Mouse (Mus musculus): ENCODE data around the gene Gm17949. TPM values are rescaled to one million over a fixed set of nuclear protein-coding genes. Genes with fewer than 3 reads are reported as not detected.

The Gm17949 gene
- total RNA-seq, 2 experiments from 2014 or later, result 0.30 TPM; not detected in 1

DNA sequence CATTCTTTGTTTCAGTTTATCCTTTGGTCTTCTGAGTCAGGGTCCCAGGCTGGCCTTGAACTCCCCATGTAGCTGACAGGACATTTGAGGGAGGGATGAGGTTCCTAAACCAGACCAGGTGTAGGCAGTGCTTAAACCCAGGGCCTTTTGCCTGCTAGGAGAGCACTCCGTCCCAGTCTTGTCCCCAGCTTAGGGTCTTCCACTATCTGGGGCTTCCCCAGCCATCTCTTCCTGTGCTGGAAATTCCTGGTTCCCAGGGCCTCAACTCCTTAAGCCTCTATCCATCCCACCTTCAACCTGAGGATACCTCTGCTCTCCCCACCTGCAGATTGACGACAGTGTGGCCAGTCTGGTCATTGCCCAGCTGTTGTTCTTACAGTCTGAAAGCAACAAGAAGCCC lies 20.3 kb upstream of the Gm17949 start:
- DNase-seq, result no peak

DNA sequence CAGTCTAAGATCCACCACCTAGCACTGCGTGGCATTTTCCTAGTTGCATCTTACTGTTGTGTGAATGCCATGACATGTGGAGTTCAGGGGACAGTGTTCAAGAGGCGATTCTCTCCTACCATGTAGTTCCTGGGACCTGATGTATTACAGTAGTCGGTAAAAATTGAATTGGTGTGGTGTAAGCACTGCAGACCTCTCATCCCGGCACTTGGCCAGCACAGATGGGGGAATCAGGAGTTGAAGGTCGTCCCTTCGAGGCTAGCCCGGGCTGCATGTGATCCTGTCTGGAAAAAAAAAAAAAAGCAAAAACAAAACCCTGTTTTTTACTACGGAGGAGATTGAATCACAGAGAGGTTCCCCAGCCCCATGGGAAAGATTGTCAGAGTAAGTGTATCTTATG lies 16.2 kb upstream of the Gm17949 start:
- DNase-seq, result no peak

DNA sequence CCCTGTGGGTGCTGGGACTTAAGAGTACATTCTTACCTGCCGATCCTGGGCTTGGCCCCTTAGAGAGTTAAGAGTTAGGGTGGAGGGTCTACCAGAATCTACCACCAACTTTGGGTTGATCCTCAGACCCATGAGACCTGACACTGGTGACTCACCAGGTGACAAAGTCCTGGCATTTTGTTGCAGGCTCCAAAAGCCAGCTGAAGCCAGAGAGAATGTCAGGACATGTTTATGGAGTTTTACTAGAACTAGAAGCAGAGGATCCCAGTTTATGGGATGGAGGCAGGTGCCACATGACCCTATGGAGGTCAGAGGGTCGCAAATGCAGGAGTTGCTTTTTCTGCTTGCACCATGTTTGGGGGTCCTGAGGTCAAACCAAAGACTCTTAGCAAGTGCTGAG lies 14.8 kb upstream of the Gm17949 start:
- no peak for DNase-seq

GRCm38 (mm10) chr17:56997029-56997667 lies 14.1 kb upstream of the Gm17949 start, which contains the start of gene Alkbh7:
Gene Alkbh7 (plus strand): TSS chr17:56997339.
- DNase-seq, result peak; percentile 92 to 94

DNA sequence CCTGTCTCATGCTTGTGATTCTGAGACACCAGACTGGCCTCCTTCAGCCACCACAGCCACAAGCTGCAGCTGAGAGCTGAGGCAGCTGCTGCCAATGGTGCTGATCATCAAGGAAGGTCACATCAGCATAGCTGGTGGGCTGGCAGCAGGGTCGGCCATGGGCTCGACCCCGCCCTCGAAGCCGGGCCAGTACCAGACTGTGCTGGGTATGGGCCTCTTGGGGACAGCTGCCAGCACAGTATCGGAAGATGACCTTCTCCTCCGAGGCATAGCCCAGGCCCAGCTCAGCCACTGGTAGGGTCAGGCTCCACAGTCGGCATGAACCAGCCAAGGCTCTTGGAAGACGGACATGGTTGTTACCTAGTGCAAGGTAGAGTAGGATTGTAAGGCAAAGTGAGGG lies 11.9 kb upstream of the Gm17949 start:
- DNase-seq, result no peak

DNA sequence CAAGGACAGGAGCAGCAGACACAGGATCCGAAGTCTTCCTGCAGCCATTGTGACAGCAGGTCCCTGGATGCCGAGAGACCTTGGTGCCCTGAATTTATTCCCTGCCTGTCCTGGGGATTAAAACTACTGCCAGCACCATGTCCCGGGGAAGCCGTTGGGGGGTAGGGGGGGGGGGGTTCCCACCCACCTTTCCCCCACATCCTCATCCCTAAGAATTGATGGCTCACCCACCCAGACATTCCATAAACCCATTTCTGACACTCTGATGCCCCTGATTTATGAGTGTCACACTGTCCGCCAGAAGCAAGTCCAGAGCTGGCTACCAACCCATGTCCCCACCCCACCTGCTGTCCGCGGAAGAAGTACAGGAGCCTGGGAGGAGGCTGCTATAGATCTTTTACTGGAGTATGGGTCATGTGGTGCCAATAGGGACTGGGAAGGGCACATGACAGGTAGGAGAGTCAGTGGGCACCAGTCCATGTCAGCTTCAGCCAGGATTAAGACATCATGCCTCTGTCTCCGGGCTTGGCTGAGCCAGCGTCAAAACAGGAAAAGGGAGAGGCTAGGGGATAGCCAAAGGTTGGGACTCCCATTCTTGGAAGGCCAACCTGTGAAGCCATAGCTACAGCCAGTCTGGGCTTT lies 11.2 kb upstream of the Gm17949 start, which contains the start of gene Pspn:
Gene Pspn, minus strand, starts transcription at position 51 of the 642 bp plus-strand sequence.
- no peak for DNase-seq

DNA sequence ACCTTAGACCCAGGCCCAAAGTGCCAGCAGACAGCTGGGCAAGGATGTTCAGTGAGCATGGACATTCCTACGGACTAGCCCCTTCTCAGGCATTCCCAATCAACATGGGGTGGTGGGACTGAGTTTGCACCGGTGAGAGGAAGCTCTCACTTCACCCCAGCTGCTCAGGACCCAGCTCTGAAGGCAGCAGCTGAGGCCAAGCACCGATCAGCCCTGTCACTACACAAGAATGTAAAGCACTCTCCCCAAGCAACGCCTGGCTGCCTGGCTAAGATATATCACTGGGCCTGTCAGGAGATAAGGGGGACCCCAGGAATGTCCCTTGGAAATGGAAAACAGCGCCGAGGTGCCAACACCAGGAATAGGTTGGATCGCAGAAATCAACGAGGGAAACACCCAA lies 10.0 kb upstream of the Gm17949 start:
- no peak for DNase-seq

DNA sequence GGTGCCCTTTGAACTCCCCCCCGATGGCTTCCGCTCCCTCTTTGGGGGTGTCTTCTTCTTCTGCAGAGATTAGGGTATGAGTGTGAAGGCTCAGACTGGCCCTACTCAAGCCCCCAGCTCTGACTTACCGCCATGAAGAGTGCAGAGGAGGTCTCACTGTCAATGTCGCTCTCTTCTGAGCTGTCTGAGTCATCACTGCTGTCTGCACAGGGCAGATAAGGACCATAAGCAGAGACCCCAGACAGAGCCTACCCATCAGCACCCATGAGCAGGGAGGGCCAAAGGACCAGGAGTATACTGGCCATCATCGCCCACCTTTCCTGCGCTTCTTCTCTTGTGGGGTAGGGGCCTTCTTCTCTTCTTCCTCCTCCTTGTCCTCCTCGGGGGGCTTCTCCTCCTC lies 7.3 kb upstream of the Gm17949 start:
- DNase-seq, result no peak

DNA sequence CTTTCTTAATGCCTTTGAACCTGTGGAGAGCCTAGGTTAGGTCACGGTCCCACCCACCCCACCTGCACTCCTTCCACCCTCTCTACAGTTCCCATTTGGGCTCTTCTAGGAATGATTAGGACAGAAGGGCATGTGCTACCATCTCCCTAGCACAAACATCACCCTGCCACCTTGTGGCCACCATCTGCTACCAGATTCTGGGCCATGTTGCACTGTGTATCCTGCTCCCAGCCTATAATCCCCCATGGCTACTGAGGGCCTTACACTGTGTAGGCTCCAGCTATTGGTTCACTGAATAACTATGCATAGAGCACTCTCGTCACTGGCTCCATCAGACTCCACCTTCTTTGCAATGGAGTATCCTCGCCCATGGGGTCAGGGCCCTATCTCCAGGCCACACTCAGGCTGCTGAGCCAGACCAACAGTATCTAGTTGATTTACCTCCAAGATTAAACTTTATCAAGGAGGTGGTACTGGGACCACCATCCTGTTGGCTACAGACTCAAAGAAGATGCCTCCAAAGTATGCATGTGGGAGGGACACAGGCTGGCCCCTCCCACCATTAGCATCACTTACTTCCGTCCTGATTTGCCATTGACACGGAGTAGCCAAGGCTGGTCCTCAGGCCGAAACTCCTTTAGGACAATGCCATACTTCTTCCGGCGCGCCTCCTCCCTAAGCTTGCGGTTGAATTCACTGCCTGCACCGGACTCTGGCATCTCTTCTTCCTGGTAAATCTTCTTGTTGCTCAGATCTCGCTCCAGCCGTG lies 3.9 kb upstream of the Gm17949 start:
- no peak for DNase-seq

DNA sequence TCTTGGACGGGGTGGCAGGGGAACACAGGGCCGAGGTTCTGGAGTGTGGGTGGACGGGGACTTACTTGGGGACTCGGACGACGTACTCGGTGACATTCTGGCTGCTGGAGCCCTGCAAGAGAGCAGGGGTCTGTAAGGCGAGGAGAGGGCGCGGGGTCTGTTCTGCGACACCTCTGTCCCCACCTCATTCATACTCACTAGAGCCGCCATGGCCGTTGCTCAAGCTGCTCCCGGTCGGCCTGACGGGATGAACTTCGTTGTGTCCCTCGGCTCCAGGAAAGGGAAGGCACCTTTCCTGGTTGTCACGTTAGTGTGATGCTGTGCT lies 396 bp upstream of the Gm17949 start:
- DNase-seq, result peak in 1 of 2 experiments; percentile 30

DNA sequence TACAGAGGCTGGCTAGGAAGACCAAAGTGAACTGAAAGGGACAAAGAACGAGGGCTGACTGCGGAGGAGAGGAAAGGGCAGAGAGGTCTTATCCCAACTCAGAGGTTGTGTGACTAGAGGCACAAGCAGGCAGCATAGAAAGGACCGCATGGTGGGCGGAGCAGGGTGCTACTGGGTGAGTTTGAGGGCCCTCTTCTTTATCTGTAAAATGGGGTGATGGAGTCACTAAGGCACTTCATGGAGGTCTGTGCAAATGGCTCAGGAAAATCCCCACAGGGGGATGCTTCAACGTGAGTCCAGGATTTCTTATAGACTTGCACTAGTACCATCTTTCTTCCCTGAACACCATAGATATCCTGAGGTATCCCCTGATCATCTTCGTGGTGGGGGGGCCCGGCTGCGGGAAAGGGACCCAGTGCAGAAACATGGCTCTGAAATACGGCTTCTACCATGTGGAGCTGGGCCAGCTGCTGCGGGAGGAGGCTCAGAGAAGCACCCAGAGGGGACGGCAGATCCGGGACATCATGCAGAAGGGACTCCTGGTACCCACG lies 1.1 kb downstream of the Gm17949 start:
- no peak for DNase-seq

DNA sequence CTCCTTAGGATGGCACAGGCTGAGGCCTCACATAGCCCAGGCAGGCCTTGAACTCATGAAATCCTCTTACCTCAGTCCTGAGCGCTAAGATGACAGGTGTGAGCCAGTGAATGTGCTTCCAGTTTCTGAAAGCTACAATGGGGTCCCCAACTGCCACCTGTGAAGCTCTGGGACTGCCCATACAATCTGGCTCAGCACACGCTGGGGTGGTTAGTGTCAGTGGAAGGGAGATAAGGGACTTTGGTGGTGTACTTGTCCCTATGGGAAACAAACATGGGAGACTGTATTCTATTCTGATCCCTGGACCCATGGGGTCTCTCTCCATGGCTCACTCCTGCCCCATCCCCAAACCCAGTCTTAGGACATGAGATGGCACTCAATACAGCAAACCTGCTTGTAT lies 8.4 kb downstream of the Gm17949 start:
- DNase-seq, result no peak

DNA sequence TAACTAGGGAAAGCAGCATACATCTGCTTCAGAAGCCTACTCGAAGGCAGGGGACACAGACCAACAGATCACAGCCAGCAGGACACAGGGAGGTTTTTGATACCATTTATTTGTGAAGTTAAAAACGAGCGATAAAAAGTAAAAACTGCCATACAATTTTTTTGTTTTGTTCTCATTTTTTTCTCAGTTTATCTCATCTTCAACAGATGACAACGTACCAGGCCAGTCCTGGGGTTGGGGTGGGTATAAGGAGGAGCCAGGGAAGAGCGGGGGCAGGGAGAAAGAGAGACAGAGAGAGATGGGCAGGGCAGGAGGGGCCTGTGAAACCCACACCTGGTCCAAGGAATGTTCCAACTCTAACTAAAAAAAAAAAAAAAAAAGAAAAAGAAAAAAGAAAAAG lies 9.7 kb downstream of the Gm17949 start:
- DNase-seq, result no peak

DNA sequence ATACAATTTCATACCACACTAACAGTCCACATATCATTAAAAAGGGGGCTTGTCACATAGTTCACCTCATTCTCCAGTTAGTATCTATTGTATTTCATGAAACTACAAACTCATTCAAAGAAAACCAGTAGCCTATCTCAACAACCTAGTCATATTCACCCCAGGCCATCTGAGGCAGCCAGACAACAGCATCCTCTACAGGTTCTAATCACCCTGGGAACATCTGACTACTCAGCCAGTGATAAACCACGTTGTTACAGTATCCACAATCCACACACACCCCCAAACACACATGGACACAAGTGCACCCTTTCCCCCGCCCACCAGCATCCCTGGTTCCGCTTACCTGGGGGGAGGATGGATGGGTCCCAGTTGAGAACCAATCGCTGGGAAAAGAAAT lies 16.2 kb downstream of the Gm17949 start:
- DNase-seq, result no peak

DNA sequence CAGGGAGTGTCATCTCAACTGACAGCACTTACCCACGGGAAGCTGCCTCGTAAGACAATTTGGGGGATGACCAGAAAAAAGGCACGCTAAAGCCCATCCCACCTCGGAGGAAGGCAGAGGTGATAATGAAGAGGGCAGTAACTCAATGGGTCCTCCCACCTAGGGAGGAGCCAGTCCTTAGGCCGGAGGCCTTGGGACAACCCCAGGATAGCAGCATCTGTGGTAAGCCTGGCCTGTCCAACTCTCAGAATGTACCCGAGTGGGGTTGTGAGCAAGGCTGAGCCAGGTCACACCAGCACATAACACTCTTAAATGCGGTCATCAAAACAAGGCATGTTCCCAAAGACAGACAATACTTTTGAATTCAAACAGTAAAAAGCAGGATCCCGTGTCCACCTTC lies 18.4 kb downstream of the Gm17949 start:
- no peak for DNase-seq

DNA sequence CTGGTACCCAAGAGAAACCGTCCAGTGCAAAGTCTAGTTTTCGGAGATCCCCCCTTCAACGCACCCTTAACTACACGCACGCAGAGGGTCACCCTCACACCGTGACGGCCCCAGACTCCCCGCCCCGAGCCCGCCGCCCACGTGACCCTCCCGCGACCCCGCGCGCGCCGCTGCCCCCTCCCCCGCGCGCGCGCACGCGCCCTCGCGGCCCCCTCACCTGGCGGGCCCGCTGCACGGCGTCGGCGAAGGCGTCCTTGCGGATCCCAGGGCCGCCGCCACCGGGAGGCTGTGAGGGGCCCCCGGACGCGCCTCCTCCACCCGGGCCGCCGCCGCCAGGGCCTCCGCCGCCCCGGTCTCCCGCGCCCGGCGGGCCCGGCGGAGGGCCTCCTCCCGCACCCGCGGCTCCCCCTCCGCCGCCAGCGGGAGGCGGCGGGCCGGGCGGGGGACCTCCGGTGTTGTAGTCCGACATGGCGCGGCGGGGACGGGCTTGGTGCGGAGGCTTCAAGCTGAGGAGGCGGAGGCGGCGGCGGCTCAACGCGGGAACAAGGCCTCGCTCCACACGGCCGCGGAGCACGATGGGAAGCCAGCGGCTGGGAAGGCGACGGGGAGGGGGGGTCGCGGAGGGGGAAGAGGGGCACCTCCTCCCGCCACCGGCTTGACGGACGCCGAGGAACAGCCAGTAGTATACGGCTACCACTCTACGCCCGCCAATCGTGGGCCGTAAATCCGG lies 19.8 kb downstream of the Gm17949 start, which contains the start of gene Khsrp:
Gene Khsrp, minus strand, starts transcription at position 592 of the 730 bp plus-strand sequence.
- no peak for DNase-seq

GRCm38 (mm10) chr17:57031661-57032420 lies 20.6 kb downstream of the Gm17949 start:
- peak; percentile 99 to 100 for DNase-seq

GRCm38 (mm10) chr17:57032854-57033253 lies 21.6 kb downstream of the Gm17949 start:
- no peak for DNase-seq

DNA sequence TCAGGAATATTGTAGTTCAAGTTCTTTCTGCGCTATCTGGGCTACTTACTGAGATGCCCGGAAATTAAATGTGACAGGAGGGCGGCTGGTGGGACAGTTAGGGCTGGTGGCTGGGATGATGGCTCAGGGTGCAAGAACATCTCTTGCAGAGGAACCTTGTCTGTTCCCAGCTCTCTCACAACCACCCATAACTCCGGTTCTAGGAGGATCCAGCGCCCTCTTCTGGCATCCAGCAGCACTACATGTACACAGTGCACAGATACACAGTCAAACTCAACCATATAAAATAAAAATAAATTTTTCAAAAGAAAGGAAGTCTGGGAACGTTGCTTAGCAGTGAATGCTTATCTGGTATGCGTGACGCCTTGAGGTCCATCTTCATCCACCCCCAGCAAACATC lies 27.7 kb downstream of the Gm17949 start:
- no peak for DNase-seq

GRCm38 (mm10) chr17:57041554-57041953 lies 30.3 kb downstream of the Gm17949 start, which contains the start of gene Slc25a41:
Gene Slc25a41 (minus strand): TSS chr17:57041654.
- DNase-seq, result no peak

- DNase-seq, result no peak
Measured at GRCm38 (mm10) chr17:57047406-57047805, 36.1 kb downstream of the Gm17949 start.

DNA sequence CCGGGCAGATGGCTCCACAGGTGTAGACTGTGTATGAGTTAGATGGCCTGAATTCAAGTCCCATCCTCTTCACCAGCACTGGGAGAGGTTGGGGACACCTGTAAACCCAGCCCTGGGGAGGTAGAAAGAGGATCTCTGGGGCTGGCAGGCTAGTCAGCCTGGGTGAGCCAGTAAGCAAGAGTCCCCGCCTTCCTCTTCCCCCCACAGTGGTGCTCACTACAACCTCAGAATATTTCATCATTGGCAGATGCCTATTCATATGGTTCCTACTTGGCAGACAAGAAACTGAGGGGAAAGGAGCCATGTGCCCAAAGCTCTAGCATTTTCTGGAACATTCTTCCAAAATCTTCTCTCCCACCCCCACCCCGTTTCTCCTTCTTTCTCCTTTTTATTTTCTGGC lies 37.5 kb downstream of the Gm17949 start:
- no peak for DNase-seq

Measured in layer of hippocampus, postnatal 36 days (tissue).